Mouse (Mus musculus) limb, embryonic 15.5 days (tissue): ENCODE results near the gene Mtm1. TPM values are rescaled to one million over a fixed set of nuclear protein-coding genes. Genes with fewer than 3 reads are reported as not detected.

Experiments used
- ATAC-seq: fragments of 200-750 bp; cut with Nextera tagmentation; 2 replicates; pipeline ENCODE4 v1.8.0; 2017; ENCODE audit warnings: low read depth, moderate TSS enrichment; ENCODE audit not compliant: insufficient number of reproducible peaks, low FRiP score, low TSS enrichment
- H3K27ac ChIP-seq: fragments of 300-500 bp; sonication (generic); 2 replicates; pipeline ENCODE4 v1.5.1; 2015; ENCODE audit warnings: moderate library complexity, mild to moderate bottlenecking, inconsistent platforms
- H3K27me3 ChIP-seq: fragments of 300-500 bp; sonication (generic); 2 replicates; pipeline ENCODE4 v1.6.1; 2015; ENCODE audit warnings: inconsistent platforms
- H3K36me3 ChIP-seq: fragments of 300-500 bp; sonication (generic); 2 replicates; pipeline ENCODE4 v1.6.1; 2015; ENCODE audit warnings: inconsistent platforms
- H3K4me1 ChIP-seq: fragments of 300-500 bp; sonication (generic); 2 replicates; pipeline ENCODE4 v1.6.1; 2015; ENCODE audit warnings: inconsistent platforms
- H3K4me2 ChIP-seq: fragments of 300-500 bp; sonication (generic); 2 replicates; pipeline ENCODE4 v1.6.1; 2015; ENCODE audit warnings: mild to moderate bottlenecking, inconsistent platforms
- H3K4me3 ChIP-seq: fragments of 300-500 bp; sonication (generic); 2 replicates; pipeline ENCODE4 v1.5.1; 2015; ENCODE audit warnings: mild to moderate bottlenecking, inconsistent platforms
- H3K9ac ChIP-seq: fragments of 300-500 bp; sonication (generic); 2 replicates; pipeline ENCODE4 v1.6.1; 2015; ENCODE audit warnings: inconsistent platforms
- H3K9me3 ChIP-seq: fragments of 300-500 bp; sonication (generic); 2 replicates; pipeline ENCODE4 v1.6.1; 2016; ENCODE audit warnings: inconsistent platforms
- WGBS: fragments of 180-500 bp; shearing (Covaris S2); methylation state at CpG from one replicate; pipeline ENCODE4 v1.1.7; 2015; 5-methylcytosine and 5-hydroxymethylcytosine counted together
- polyA plus RNA-seq: library from polyadenylated mRNA; unstranded; fragments of >200 nt; fragmentation: Nextera tagmentation; extraction: Ambion mirVana; gene quantifications from 2 replicates; pipeline ENCODE4 v1.2.1, GENCODE M21; 2015

Gene Mtm1
- polyA plus RNA-seq = 4.9 and 5.2 TPM in 2 replicates

DNA sequence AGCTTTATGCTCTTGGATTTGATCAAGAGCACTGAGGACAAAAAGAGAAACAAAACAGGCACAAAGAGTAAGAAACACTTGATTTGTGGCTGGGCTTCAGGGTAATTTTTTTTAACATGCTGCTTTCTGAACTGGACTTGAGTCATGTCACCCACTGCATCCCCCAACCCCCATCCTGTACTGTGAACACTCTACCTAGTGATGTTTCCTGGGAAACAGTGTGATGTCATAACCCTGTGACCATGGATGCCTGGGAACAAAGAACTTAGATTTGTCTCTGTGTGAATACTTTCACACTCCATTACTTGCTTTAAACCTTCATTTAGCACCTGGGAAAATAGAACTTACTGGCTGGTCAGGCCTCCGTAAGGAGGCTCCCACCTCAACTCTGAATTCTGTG, at the start of gene Mtm1:
Gene Mtm1, plus strand, starts transcription at position 301 of the 400 bp plus-strand sequence.
- Histone ChIP-seq H3K27ac (no peak within 1 kb of the TSS), H3K36me3 (no peaks in the 10 kb centered on the region), H3K27me3 (no peaks in the 10 kb centered on the region), H3K4me2 (no peak within 1 kb of the TSS), H3K4me3 (no peak within 1 kb of the TSS), H3K9ac (no peak within 1 kb of the TSS), H3K9me3 (no peaks in the 10 kb centered on the region), H3K4me1 (no peaks in the 10 kb centered on the region)
- WGBS = 81% methylated on average over 1 of the region's 1 CpGs
- no peak for ATAC-seq

DNA sequence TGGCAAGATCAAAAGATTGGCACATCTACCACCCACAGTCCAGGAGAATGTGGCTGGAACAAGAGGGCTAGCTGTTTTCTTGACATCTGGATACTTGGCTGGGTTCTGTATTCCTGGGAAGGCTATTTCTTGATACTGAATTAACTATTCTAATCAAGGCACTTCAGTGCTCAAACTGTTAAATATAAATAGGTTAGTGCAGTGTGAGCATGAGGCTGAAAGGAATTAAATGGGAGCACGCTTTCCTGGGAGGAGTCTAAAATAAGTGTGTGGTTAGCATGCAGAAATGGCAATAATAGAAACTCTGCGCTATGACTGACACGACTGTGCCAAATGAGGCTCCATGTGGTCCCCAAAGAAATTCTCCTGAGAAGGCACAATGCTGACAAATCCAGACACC, 29.0 kb upstream of the Mtm1 start:
- Histone ChIP-seq H3K4me3 (no peak overlapping the region), H3K27me3 (0 out of 2 replicates have a peak, but pooled peaks cover 9% of the 10 kb centered on the region), H3K4me2 (no peak overlapping the region), H3K9ac (no peak overlapping the region), H3K27ac (no peak overlapping the region), H3K9me3 (no peaks in the 10 kb centered on the region), H3K4me1 (no peaks in the 10 kb centered on the region), H3K36me3 (no peaks in the 10 kb centered on the region)
- 81% methylated on average over 3 of the region's 3 CpGs for WGBS
- no peak for ATAC-seq

DNA sequence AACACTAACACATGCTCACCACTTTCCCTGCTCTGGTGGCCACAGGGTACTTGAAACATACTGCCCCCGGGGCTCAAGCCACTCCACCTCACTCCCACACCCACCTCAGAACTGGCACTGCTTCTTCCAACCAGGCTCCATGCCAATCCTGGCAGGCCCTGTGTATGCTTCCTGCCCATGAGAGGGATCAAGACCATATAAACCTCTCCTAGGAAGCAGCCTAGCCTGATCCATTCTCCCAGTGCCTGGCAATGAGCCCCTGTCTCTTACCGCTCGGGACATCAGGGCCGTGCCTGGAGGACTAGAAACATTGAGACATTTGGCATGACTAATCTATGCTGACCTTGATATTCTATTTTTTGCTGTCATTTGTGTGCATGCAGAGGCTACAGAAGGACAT, 26.9 kb upstream of the Mtm1 start:
- ATAC-seq = no peak
- Histone ChIP-seq H3K9me3 (no peaks in the 10 kb centered on the region), H3K4me1 (no peaks in the 10 kb centered on the region), H3K4me3 (no peak overlapping the region), H3K4me2 (no peak overlapping the region), H3K27me3 (0 out of 2 replicates have a peak, but pooled peaks cover 9% of the 10 kb centered on the region), H3K9ac (no peak overlapping the region), H3K36me3 (no peaks in the 10 kb centered on the region), H3K27ac (no peak overlapping the region)
- 89% methylated on average over 4 of the region's 4 CpGs for WGBS

DNA sequence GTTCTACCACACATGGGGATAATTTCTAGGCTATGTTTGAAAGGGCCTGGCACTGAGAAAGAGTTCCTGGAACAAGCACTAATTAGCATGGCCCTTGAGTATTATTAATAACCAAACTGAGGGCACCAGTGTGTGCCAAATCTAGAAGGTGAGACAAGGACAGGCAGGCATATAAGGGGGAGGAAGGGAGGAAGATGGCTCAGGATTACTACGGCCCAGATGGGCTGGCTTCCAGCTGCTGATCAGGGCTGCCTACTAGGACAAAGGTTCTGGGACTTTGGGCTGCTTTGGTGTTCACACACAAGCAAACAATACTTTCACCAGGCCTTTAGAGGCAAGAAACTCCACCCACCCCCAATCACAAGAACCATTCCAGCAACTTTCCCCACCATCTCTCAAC, 24.2 kb upstream of the Mtm1 start:
- Histone ChIP-seq H3K9ac (no peak overlapping the region), H3K4me2 (no peak overlapping the region), H3K36me3 (no peaks in the 10 kb centered on the region), H3K27ac (no peak overlapping the region), H3K4me3 (no peak overlapping the region), H3K27me3 (0 out of 2 replicates have a peak, but pooled peaks cover 9% of the 10 kb centered on the region), H3K4me1 (no peaks in the 10 kb centered on the region), H3K9me3 (no peaks in the 10 kb centered on the region)
- 100% methylated on average over 1 of the region's 1 CpGs for WGBS
- no peak for ATAC-seq

DNA sequence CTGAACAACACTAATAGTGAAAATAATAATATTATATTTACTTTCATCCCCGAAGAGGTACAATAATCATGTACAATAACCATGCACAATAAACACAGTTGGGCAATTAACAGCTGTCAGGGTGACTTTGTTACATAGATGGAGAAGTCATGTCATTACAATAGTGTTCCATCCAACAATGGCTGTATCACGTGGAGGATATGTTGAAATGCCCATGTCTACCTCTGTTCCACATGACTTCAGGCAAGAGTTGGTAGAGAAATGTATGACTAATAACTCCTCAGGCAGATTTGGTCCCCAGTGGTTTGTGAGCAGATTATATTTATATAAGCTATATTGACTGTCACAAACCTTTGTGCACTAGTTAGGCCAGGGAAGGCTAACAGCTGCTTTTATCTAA, 5.8 kb upstream of the Mtm1 start:
- Histone ChIP-seq H3K36me3 (no peaks in the 10 kb centered on the region), H3K4me3 (no peak overlapping the region), H3K27me3 (no peaks in the 10 kb centered on the region), H3K4me1 (no peaks in the 10 kb centered on the region), H3K9me3 (no peaks in the 10 kb centered on the region), H3K9ac (no peak overlapping the region), H3K4me2 (no peak overlapping the region), H3K27ac (no peak overlapping the region)
- WGBS = 75% methylated on average over 2 of the region's 2 CpGs
- ATAC-seq = no peak

DNA sequence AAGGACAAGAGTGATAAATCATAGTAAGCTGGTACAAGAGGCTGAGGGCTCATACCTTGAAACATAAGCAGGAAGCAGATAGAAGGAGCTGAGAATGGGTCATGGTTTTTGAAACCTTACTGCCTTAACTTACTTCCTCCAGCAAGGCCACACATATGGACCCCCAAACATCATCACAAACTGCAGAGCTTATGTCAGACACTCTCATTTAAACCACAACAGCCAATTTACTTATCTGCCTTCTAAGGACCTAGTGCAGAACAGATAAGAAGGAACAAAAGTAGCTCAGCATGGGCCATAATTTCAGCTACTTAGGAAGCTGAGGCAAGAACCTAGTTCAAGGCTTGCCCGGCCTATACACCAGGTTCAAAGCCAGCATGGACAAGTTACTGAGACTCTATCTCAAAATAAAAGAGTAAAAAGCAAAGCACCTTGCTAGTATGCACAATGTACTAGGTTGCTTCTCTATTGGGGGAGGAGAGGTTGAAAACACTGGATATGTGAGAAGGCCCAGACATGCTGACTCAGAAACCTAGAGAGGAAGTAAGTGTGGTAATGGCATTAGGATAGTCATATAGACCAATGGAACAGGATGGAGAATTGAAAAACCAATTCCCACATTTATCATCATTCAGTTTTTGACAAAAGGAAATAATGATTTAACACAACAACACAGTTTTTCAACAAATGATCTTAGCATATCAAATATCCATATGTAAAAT, 4.6 kb upstream of the Mtm1 start:
- 89% methylated on average over 1 of the region's 1 CpGs for WGBS
- Histone ChIP-seq H3K4me2 (no peak overlapping the region), H3K36me3 (no peaks in the 10 kb centered on the region), H3K4me1 (no peaks in the 10 kb centered on the region), H3K27me3 (no peaks in the 10 kb centered on the region), H3K27ac (no peak overlapping the region), H3K4me3 (no peak overlapping the region), H3K9me3 (no peaks in the 10 kb centered on the region), H3K9ac (no peak overlapping the region)
- ATAC-seq = no peak

DNA sequence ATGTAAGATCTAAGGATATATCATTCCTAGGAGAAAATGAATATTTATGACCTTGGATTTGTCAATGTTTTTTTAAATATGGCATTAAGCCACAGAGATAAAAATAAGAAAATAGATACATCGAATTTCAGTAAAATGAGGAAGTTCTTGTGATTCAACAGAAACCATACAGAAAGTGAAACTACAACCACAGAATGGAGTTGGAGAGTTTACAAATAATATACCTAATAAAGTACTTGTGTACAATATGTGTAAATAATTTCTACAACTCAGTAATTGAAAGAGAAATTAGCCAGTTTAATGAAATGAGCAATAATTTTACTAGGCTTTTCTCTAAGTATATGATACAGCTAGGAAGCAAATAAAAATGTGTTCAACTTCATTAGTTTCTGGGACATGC, 4.0 kb upstream of the Mtm1 start:
- ATAC-seq = no peak
- Histone ChIP-seq H3K27me3 (no peaks in the 10 kb centered on the region), H3K27ac (no peak overlapping the region), H3K4me2 (no peak overlapping the region), H3K36me3 (no peaks in the 10 kb centered on the region), H3K4me1 (no peaks in the 10 kb centered on the region), H3K9me3 (no peaks in the 10 kb centered on the region), H3K4me3 (no peak overlapping the region), H3K9ac (no peak overlapping the region)
- WGBS = 76% methylated on average over 1 of the region's 1 CpGs

DNA sequence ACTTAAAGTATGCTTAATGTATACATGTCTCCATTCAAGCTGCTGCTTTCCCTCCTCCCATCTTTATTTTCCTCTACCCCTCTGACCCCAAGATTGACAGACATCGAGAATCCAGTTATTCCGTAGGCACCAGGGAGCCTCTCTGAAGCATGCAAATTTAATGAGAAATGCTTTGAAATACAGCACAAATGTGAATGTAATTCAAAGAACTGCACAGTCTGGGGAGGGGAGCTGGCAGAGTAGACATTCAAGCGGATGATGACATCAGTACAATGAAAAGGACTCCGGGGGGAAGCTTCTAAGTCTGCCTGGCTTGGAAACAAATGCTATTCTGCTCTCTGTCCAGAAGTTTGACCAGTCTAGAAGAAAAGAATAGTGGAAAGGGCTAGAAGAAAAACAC, 2.3 kb downstream of the Mtm1 start:
- Histone ChIP-seq H3K4me3 (no peak overlapping the region), H3K9ac (no peak overlapping the region), H3K4me2 (no peak overlapping the region), H3K27me3 (no peaks in the 10 kb centered on the region), H3K36me3 (no peaks in the 10 kb centered on the region), H3K9me3 (no peaks in the 10 kb centered on the region), H3K4me1 (no peaks in the 10 kb centered on the region), H3K27ac (no peak overlapping the region)
- no peak for ATAC-seq
- WGBS = 80% methylated on average over 4 of the region's 4 CpGs

DNA sequence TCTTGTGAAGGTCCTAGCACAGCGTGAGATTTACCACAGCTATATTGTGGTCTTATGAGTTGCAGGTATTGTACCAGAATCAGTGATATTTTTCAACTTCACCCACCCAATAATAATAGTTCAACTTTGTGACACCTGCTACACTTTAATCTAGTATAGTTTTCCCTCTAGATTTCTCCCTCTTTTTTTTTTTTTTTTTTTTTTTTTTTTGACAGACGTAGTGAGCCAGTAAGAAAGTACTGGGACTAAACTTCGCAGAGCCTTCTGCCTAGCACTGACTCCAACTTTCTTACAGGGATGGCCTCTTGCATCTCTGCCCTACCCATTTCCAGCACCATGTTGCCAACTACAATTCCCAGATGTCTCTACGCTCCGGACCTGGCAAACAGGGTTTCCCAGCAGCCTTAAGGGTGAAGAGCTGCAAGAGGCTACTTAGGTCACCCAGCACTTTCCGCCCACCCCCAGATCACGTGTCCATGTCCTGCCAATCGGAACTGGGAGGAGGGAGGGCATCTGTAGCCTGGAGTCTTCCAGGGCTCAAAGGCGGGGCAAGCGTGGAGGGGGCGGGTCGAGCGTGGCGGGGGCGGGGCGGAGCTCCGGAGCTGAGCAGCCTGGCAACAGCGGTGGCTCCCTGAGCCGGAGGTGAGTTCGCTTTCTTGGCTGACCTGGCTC, 4.0 kb downstream of the Mtm1 start:
- H3K36me3 ChIP-seq = no peaks in the 10 kb centered on the region
- peak overlapping the region; percentile 18; the same call in 1 of the 2 replicates for H3K9ac ChIP-seq

DNA sequence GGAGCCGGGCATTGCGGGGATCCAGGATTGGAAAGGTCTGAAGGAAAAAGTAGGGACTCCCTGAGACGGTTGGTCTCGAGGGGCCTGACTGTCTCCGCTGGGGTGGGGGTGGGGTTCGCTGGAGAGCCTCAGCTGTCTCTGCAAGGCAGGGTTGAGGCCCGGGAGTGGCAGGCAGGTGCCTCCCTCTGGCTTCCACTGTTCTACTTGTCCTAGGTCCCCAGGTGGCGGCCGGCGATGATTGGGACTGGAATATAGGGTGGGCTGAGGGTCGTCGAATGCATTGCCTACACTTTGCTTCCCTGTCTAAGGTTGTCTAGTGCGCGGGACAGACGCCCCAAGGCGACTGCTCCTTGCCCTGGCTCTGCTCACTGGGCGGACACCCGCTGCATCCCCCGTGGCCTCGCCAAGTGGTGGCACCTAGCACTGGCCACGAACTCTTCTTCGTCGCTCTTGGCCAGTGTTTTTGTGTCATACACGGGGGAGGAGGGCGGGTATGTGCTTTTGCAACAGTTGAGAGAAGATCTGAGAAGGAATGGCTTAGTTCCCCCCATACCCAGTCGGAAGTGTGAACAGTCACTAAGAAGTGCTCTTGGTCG, 4.6 kb downstream of the Mtm1 start:
- 25% methylated on average over 27 of the region's 27 CpGs for WGBS
- H3K4me1 ChIP-seq = no peaks in the 10 kb centered on the region
- peak overlapping the region; percentile 69 for H3K4me2 ChIP-seq
- no peaks in the 10 kb centered on the region for H3K9me3 ChIP-seq
- peak overlapping the region; percentile 51 for H3K4me3 ChIP-seq
- peak overlapping the region; percentile 18; the same call in 1 of the 2 replicates for H3K9ac ChIP-seq
- no peak overlapping the region for H3K27ac ChIP-seq
- no peaks in the 10 kb centered on the region for H3K27me3 ChIP-seq
- no peaks in the 10 kb centered on the region for H3K36me3 ChIP-seq
- ATAC-seq = 0 out of 2 replicates have a peak, but pooled peaks have one; percentile 40

More for the DNA sequence above, 4.0 kb downstream of the Mtm1 start:
- Histone ChIP-seq H3K27ac (no peak overlapping the region), H3K27me3 (no peaks in the 10 kb centered on the region), H3K4me3 (peak overlapping the region; percentile 51), H3K4me1 (no peaks in the 10 kb centered on the region), H3K4me2 (peak overlapping the region; percentile 69), H3K9me3 (no peaks in the 10 kb centered on the region)
- peak; percentile 94 for ATAC-seq
- WGBS = 18% methylated on average over 20 of the region's 20 CpGs

DNA sequence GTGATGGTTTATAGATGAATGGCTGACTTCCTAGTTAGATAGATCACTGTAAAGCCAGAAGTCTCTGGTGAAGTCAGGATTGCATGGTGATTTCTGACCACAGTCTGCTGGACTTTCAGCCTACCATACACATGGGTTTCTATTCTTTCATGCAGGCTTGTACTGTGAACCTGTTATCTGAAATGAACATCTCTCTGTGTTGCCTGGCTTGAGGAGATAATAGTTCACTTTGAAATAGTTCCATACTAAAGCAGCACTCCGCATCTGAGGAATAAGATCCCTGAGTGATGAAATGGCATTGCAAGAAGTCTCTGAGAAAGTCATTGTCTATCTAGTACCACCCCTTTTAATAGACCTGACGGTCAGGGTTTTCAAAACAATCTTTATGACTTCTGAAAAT, 6.3 kb downstream of the Mtm1 start:
- WGBS = 67% methylated on average over 2 of the region's 2 CpGs
- H3K4me1 ChIP-seq = no peaks in the 10 kb centered on the region
- no peak overlapping the region for H3K9ac ChIP-seq
- no peaks in the 10 kb centered on the region for H3K27me3 ChIP-seq
- no peaks in the 10 kb centered on the region for H3K9me3 ChIP-seq
- H3K36me3 ChIP-seq = no peaks in the 10 kb centered on the region
- no peak for ATAC-seq
- no peak overlapping the region for H3K4me3 ChIP-seq
- no peak overlapping the region for H3K4me2 ChIP-seq
- no peak overlapping the region for H3K27ac ChIP-seq

DNA sequence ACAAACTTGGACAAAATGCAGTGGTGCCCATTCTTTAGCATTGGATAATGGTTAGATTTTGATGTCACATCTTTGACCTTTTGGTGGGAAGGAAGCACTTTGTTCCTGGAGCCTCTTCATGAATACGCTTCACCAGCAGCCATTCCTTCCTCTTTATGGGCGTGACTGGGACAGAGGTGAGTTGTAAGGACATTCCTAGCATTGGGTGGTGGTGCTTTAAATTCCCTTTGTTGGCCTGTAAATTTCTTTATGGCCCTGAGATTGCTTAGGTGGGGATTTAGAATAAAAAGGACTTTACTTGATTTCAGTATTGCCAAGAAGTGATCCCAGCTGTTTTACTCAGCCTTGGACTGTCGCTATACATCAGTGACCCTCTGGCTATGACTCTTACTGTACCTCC, 8.3 kb downstream of the Mtm1 start:
- no peak overlapping the region for H3K4me2 ChIP-seq
- ATAC-seq = no peak
- no peaks in the 10 kb centered on the region for H3K36me3 ChIP-seq
- H3K9me3 ChIP-seq = no peaks in the 10 kb centered on the region
- H3K27me3 ChIP-seq = no peaks in the 10 kb centered on the region
- no peak overlapping the region for H3K27ac ChIP-seq
- H3K9ac ChIP-seq = no peak overlapping the region
- H3K4me3 ChIP-seq = no peak overlapping the region
- no peaks in the 10 kb centered on the region for H3K4me1 ChIP-seq
- 57% methylated on average over 3 of the region's 3 CpGs for WGBS
